Mouse (Mus musculus): ENCODE measurements around the gene Gm27021.
"Not testable (repeated sequence)": the region's sequence is repeated elsewhere in the genome, so short reads cannot be mapped to it uniquely, and the experiment has no call there.

Gene Gm27021

GRCm38 (mm10) chr8:120685591-120685990 lies 17.7 kb upstream of the Gm27021 start:
- no peak for DNase-seq (ENCODE audit: low spot score)

- DNase-seq (ENCODE audit: low spot score) = no peak
These were observed 17.2 kb upstream of the Gm27021 start for GRCm38 (mm10) chr8:120685097-120685496.

- no peak for DNase-seq (ENCODE audit: low spot score)
These were observed 16.2 kb upstream of the Gm27021 start for GRCm38 (mm10) chr8:120684082-120684481.

- DNase-seq (ENCODE audit: low spot score) = peak; percentile 60
These were observed 15.7 kb upstream of the Gm27021 start for GRCm38 (mm10) chr8:120683602-120684001.

GRCm38 (mm10) chr8:120681113-120681512 lies 13.2 kb upstream of the Gm27021 start:
- DNase-seq (ENCODE audit: low spot score) = no peak

GRCm38 (mm10) chr8:120680405-120680804 lies 12.5 kb upstream of the Gm27021 start:
- not testable (repeated sequence) for DNase-seq (ENCODE audit: low spot score)

GRCm38 (mm10) chr8:120679629-120680387 lies 11.9 kb upstream of the Gm27021 start:
- DNase-seq (ENCODE audit: low spot score) = no peak

- DNase-seq (ENCODE audit: low spot score) = peak; percentile 66
These were observed 10.6 kb upstream of the Gm27021 start for GRCm38 (mm10) chr8:120678447-120678846.

- no peak for DNase-seq (ENCODE audit: low spot score)
These were observed 7.8 kb upstream of the Gm27021 start for GRCm38 (mm10) chr8:120675718-120676117.

- DNase-seq (ENCODE audit: low spot score) = no peak
These were observed 5.4 kb upstream of the Gm27021 start for GRCm38 (mm10) chr8:120673298-120673697.

- no peak for DNase-seq (ENCODE audit: low spot score)
These were observed 4.8 kb upstream of the Gm27021 start for GRCm38 (mm10) chr8:120672626-120673229.

- DNase-seq (ENCODE audit: low spot score) = no peak
These were observed 3.9 kb upstream of the Gm27021 start for GRCm38 (mm10) chr8:120671775-120672174.

GRCm38 (mm10) chr8:120668374-120668905 lies 561 bp upstream of the Gm27021 start, which contains the start of gene Emc8:
TSS of gene Emc8 (minus strand) at chr8:120668573.
- DNase-seq (ENCODE audit: low spot score) = no peak

- no peak for DNase-seq (ENCODE audit: low spot score)
These were observed 940 bp downstream of the Gm27021 start for GRCm38 (mm10) chr8:120666807-120667470.

- no peak for DNase-seq (ENCODE audit: low spot score)
These were observed 2.0 kb downstream of the Gm27021 start for GRCm38 (mm10) chr8:120665726-120666455.

GRCm38 (mm10) chr8:120664566-120664965 lies 3.3 kb downstream of the Gm27021 start:
- DNase-seq (ENCODE audit: low spot score) = no peak

- DNase-seq (ENCODE audit: low spot score) = no peak
These were observed 10.5 kb downstream of the Gm27021 start for GRCm38 (mm10) chr8:120657415-120657814.

GRCm38 (mm10) chr8:120656322-120657052 lies 11.4 kb downstream of the Gm27021 start:
- DNase-seq (ENCODE audit: low spot score) = no peak

GRCm38 (mm10) chr8:120647532-120647931 lies 20.3 kb downstream of the Gm27021 start, which contains the start of gene 1190005I06Rik:
TSS of gene 1190005I06Rik (minus strand) at chr8:120647632.
- no peak for DNase-seq (ENCODE audit: low spot score)

GRCm38 (mm10) chr8:120644663-120645062 lies 23.2 kb downstream of the Gm27021 start:
- no peak for DNase-seq (ENCODE audit: low spot score)

GRCm38 (mm10) chr8:120642031-120642662 lies 25.7 kb downstream of the Gm27021 start:
- no peak for DNase-seq (ENCODE audit: low spot score)
